Mouse (Mus musculus): ENCODE results near the gene Tmcc3. TPM values are rescaled to one million over a fixed set of nuclear protein-coding genes. Genes with fewer than 3 reads are reported as not detected.

Gene Tmcc3
- polyA plus RNA-seq, 1 experiment, result 20.7 TPM

GRCm38 (mm10) chr10:94479646-94480045 is 167.9 kb downstream of the Tmcc3 start:
- H3K27ac ChIP-seq (replicated peaks; ENCODE audit: low read depth, low read length), result peak overlapping the region; percentile 99
- peaks cover 17% of the 10 kb centered on the region for H3K4me1 ChIP-seq (ENCODE audit: control insufficient read depth, insufficient read depth, insufficient read length, low read length)
- peak overlapping the region; percentile 58 for H3K4me3 ChIP-seq (ENCODE audit: insufficient read depth, low read depth, low read length)

GRCm38 (mm10) chr10:94480380-94481101 is 168.8 kb downstream of the Tmcc3 start:
- Histone ChIP-seq H3K27ac (replicated peaks; ENCODE audit: low read depth, low read length) (peak overlapping the region; percentile 99), H3K4me1 (ENCODE audit: control insufficient read depth, insufficient read depth, insufficient read length, low read length) (peaks cover 18% of the 10 kb centered on the region), H3K4me3 (ENCODE audit: insufficient read depth, low read depth, low read length) (peak overlapping the region; percentile 55)

- Histone ChIP-seq H3K4me1 (ENCODE audit: control insufficient read depth, insufficient read depth, insufficient read length, low read length) (peaks cover 23% of the 10 kb centered on the region), H3K27ac (replicated peaks; ENCODE audit: low read depth, low read length) (peak overlapping the region; percentile 99), H3K4me3 (ENCODE audit: insufficient read depth, low read depth, low read length) (no peak overlapping the region)
Observed at GRCm38 (mm10) chr10:94481613-94482012, 169.9 kb downstream of the Tmcc3 start.

GRCm38 (mm10) chr10:94486179-94486578 is 174.4 kb downstream of the Tmcc3 start:
- H3K4me1 ChIP-seq (ENCODE audit: control insufficient read depth, insufficient read depth, insufficient read length, low read length), result peaks cover 44% of the 10 kb centered on the region
- H3K27ac ChIP-seq (replicated peaks; ENCODE audit: low read depth, low read length), result peak overlapping the region; percentile 67
- no peak overlapping the region for H3K4me3 ChIP-seq (ENCODE audit: insufficient read depth, low read depth, low read length)

GRCm38 (mm10) chr10:94489509-94489908 is 177.8 kb downstream of the Tmcc3 start:
- peak overlapping the region; percentile 91 for H3K27ac ChIP-seq (replicated peaks; ENCODE audit: low read depth, low read length)

GRCm38 (mm10) chr10:94491006-94491405 is 179.3 kb downstream of the Tmcc3 start:
- Histone ChIP-seq H3K4me1 (ENCODE audit: control insufficient read depth, insufficient read depth, insufficient read length, low read length) (peaks cover 49% of the 10 kb centered on the region), H3K4me3 (ENCODE audit: insufficient read depth, low read depth, low read length) (no peak overlapping the region), H3K27ac (replicated peaks; ENCODE audit: low read depth, low read length) (no peak overlapping the region)

More at GRCm38 (mm10) chr10:94489509-94489908, 177.8 kb downstream of the Tmcc3 start:
- H3K4me1 ChIP-seq (ENCODE audit: control insufficient read depth, insufficient read depth, insufficient read length, low read length), result peaks cover 40% of the 10 kb centered on the region
- H3K4me3 ChIP-seq (ENCODE audit: insufficient read depth, low read depth, low read length), result no peak overlapping the region

GRCm38 (mm10) chr10:94494403-94494846 is 182.7 kb downstream of the Tmcc3 start:
- Histone ChIP-seq H3K4me1 (ENCODE audit: control insufficient read depth, insufficient read depth, insufficient read length, low read length) (peaks cover 34% of the 10 kb centered on the region), H3K27ac (replicated peaks; ENCODE audit: low read depth, low read length) (peak overlapping the region; percentile 53; the same call in 1 of the 2 replicates), H3K4me3 (ENCODE audit: insufficient read depth, low read depth, low read length) (no peak overlapping the region)

- peaks cover 27% of the 10 kb centered on the region for H3K4me1 ChIP-seq (ENCODE audit: control insufficient read depth, insufficient read depth, insufficient read length, low read length)
- H3K4me3 ChIP-seq (ENCODE audit: insufficient read depth, low read depth, low read length), result no peak overlapping the region
- peak overlapping the region; percentile 53 for H3K27ac ChIP-seq (replicated peaks; ENCODE audit: low read depth, low read length)
Observed at GRCm38 (mm10) chr10:94495496-94496235, 183.9 kb downstream of the Tmcc3 start.

GRCm38 (mm10) chr10:94496826-94497440 is 185.2 kb downstream of the Tmcc3 start:
- Histone ChIP-seq H3K4me1 (ENCODE audit: control insufficient read depth, insufficient read depth, insufficient read length, low read length) (peaks cover 33% of the 10 kb centered on the region), H3K27ac (replicated peaks; ENCODE audit: low read depth, low read length) (peak overlapping the region; percentile 53), H3K4me3 (ENCODE audit: insufficient read depth, low read depth, low read length) (no peak overlapping the region)

GRCm38 (mm10) chr10:94500210-94500876 is 188.6 kb downstream of the Tmcc3 start:
- peaks cover 29% of the 10 kb centered on the region for H3K4me1 ChIP-seq (ENCODE audit: control insufficient read depth, insufficient read depth, insufficient read length, low read length)

GRCm38 (mm10) chr10:94500877-94501273 is 189.1 kb downstream of the Tmcc3 start:
- peak overlapping the region; percentile 38; the same call in 1 of the 2 replicates for H3K27ac ChIP-seq (replicated peaks; ENCODE audit: low read depth, low read length)
- H3K4me1 ChIP-seq (ENCODE audit: control insufficient read depth, insufficient read depth, insufficient read length, low read length), result peaks cover 24% of the 10 kb centered on the region
- H3K4me3 ChIP-seq (ENCODE audit: insufficient read depth, low read depth, low read length), result no peak overlapping the region

More at GRCm38 (mm10) chr10:94500210-94500876, 188.6 kb downstream of the Tmcc3 start:
- no peak overlapping the region for H3K4me3 ChIP-seq (ENCODE audit: insufficient read depth, low read depth, low read length)
- peak overlapping the region; percentile 75 for H3K27ac ChIP-seq (replicated peaks; ENCODE audit: low read depth, low read length)

- no peak overlapping the region for H3K27ac ChIP-seq (replicated peaks; ENCODE audit: low read depth, low read length)
- peaks cover 22% of the 10 kb centered on the region; the same call in 1 of the 2 replicates for H3K4me1 ChIP-seq (ENCODE audit: control insufficient read depth, insufficient read depth, insufficient read length, low read length)
- no peak overlapping the region for H3K4me3 ChIP-seq (ENCODE audit: insufficient read depth, low read depth, low read length)
Observed at GRCm38 (mm10) chr10:94501796-94502195, 190.0 kb downstream of the Tmcc3 start.

GRCm38 (mm10) chr10:94505248-94505772 is 193.6 kb downstream of the Tmcc3 start:
- peak overlapping the region; percentile 43 for H3K4me3 ChIP-seq (ENCODE audit: insufficient read depth, low read depth, low read length)

GRCm38 (mm10) chr10:94508863-94509262 is 197.1 kb downstream of the Tmcc3 start:
- H3K4me3 ChIP-seq (ENCODE audit: insufficient read depth, low read depth, low read length), result no peak overlapping the region

More at GRCm38 (mm10) chr10:94505248-94505772, 193.6 kb downstream of the Tmcc3 start:
- Histone ChIP-seq H3K27ac (replicated peaks; ENCODE audit: low read depth, low read length) (peak overlapping the region; percentile 79), H3K4me1 (ENCODE audit: control insufficient read depth, insufficient read depth, insufficient read length, low read length) (peaks cover 17% of the 10 kb centered on the region; the same call in 1 of the 2 replicates)

More at GRCm38 (mm10) chr10:94508863-94509262, 197.1 kb downstream of the Tmcc3 start:
- Histone ChIP-seq H3K27ac (replicated peaks; ENCODE audit: low read depth, low read length) (0 out of 2 replicates have a peak overlapping the region, but pooled peaks have one; percentile 33), H3K4me1 (ENCODE audit: control insufficient read depth, insufficient read depth, insufficient read length, low read length) (peaks cover 9% of the 10 kb centered on the region; the same call in 1 of the 2 replicates)
